Mouse (Mus musculus) Patski (cell line): ENCODE measurements around the gene Tmem119. TPM values are rescaled to one million over a fixed set of nuclear protein-coding genes. Genes with fewer than 3 reads are reported as not detected.

Experiments used
- ATAC-seq: fragments of 100-300 bp; one replicate; pipeline ENCODE4 v1.8.0; 2021
- CTCF ChIA-PET: fragments of 350-600 bp; sonication (Branson Sonifier 250); formaldehyde crosslinking; loops from one replicate; lab custom pipeline; 2022; ENCODE audit warnings: inconsistent platforms; lab: Charles Lee
- POLR2A ChIA-PET: fragments of 350-600 bp; sonication (Branson Sonifier 250); formaldehyde crosslinking; loops from one replicate; lab custom pipeline; 2022; ENCODE audit warnings: antibody characterized with exemption, inconsistent platforms; lab: Charles Lee
- DNase-seq: peaks from one replicate; pipeline ENCODE4 v3.0.0-alpha.2; 2011; ENCODE audit warnings: low read depth, low spot score
- H3K27me3 ChIP-seq: fragments of 371-371 bp; one replicate; pipeline ENCODE4 v1.5.1; 2021
- CTCF ChIP-seq: fragments of 100-300 bp; IDR thresholded peaks from one replicate; pipeline ENCODE4 v1.5.1; 2021
- in situ Hi-C: fragments of 300-500 bp; cut with MboI; formaldehyde crosslinking; loops from 3 replicates; pipeline ENCODE4 v1.11.1; 2018; ENCODE audit warnings: low pct_unique_long_range_greater_than_20kb, mixed read lengths
- polyA plus RNA-seq: library from polyadenylated mRNA; unstranded; gene quantifications from one replicate; pipeline ENCODE4 v1.2.3, GENCODE M21; 2021

Gene Tmem119
- polyA plus RNA-seq, 1 experiment from 2014 or later = not detected

- ATAC-seq (no peak), DNase-seq (no peak)
- in situ Hi-C loops = no loop called here
- CTCF ChIA-PET = no interaction called here
- H3K27me3 ChIP-seq = no peaks in the 10 kb centered on the region
- POLR2A ChIA-PET = no interaction called here
- TF ChIP-seq CTCF = no peak
These were observed 36.6 kb upstream of the Tmem119 start for GRCm38 (mm10) chr5:113836961-113837360.

GRCm38 (mm10) chr5:113833316-113833947, 33.1 kb upstream of the Tmem119 start:
- TF ChIP-seq CTCF = no peak
- DNase-seq = no peak
- no peak for ATAC-seq
- POLR2A ChIA-PET = interaction anchor here (0.6 to 0.7 kb wide), 3 partner anchors 60 to 1760 kb away, joined by 3 to 4 read pairs (median 3); no protein-coding TSS in a partner anchor
- H3K27me3 ChIP-seq = no peaks in the 10 kb centered on the region
- in situ Hi-C loops = no loop called here
- CTCF ChIA-PET = interaction anchor here (1.3 kb wide), 1 partner anchor 20 kb away, joined by 3 read pairs; no protein-coding TSS in a partner anchor

GRCm38 (mm10) chr5:113832490-113832901, 32.2 kb upstream of the Tmem119 start, which contains the start of gene Selplg:
Gene Selplg (minus strand): TSS chr5:113832644.
- H3K27me3 ChIP-seq = no peaks in the 10 kb centered on the region
- ChIA-PET CTCF (no interaction called here), POLR2A (no interaction called here)
- no peak for ATAC-seq
- TF ChIP-seq CTCF = no peak
- in situ Hi-C loops = no loop called here
- no peak for DNase-seq

- CTCF ChIA-PET = no interaction called here
- ATAC-seq = no peak
These were observed 31.4 kb upstream of the Tmem119 start for GRCm38 (mm10) chr5:113831741-113832140.

GRCm38 (mm10) chr5:113830796-113831195, 30.5 kb upstream of the Tmem119 start:
- H3K27me3 ChIP-seq = no peaks in the 10 kb centered on the region
- DNase-seq (no peak), ATAC-seq (no peak)
- no peak for TF ChIP-seq CTCF
- POLR2A ChIA-PET = no interaction called here
- CTCF ChIA-PET = interaction anchor here (1.7 kb wide), 1 partner anchor 58 kb away, joined by 5 read pairs; the partner anchor contains the start of gene Iscu
- in situ Hi-C loops = no loop called here

More at GRCm38 (mm10) chr5:113831741-113832140, 31.4 kb upstream of the Tmem119 start:
- H3K27me3 ChIP-seq = no peaks in the 10 kb centered on the region
- no peak for DNase-seq
- POLR2A ChIA-PET = no interaction called here
- no peak for TF ChIP-seq CTCF
- in situ Hi-C loops = no loop called here

- ChIA-PET CTCF (interaction anchor here (1.7 kb wide), 1 partner anchor 57 kb away, joined by 5 read pairs; the partner anchor contains the start of gene Iscu), POLR2A (no interaction called here)
- ATAC-seq (no peak), DNase-seq (no peak)
- H3K27me3 ChIP-seq = no peaks in the 10 kb centered on the region
- no peak for TF ChIP-seq CTCF
- in situ Hi-C loops = no loop called here
These were observed 30.0 kb upstream of the Tmem119 start for GRCm38 (mm10) chr5:113830292-113830643.

GRCm38 (mm10) chr5:113829566-113830291, 29.4 kb upstream of the Tmem119 start:
- no peaks in the 10 kb centered on the region for H3K27me3 ChIP-seq
- no peak for TF ChIP-seq CTCF
- ChIA-PET CTCF (interaction anchor here (1.7 kb wide), 1 partner anchor 57 kb away, joined by 5 read pairs; the partner anchor contains the start of gene Iscu), POLR2A (no interaction called here)
- DNase-seq = no peak
- ATAC-seq = no peak
- in situ Hi-C loops = no loop called here

GRCm38 (mm10) chr5:113828481-113828880, 28.2 kb upstream of the Tmem119 start:
- ChIA-PET CTCF (interaction anchor here (0.5 to 1.8 kb wide), 3 partner anchors 26 to 316 kb away, joined by 4 to 6 read pairs (median 4); no protein-coding TSS in a partner anchor), POLR2A (interaction anchor here (0.7 to 1.2 kb wide), 2 partner anchors 12 to 82 kb away, joined by 3 to 4 read pairs; no protein-coding TSS in a partner anchor)
- no peak for TF ChIP-seq CTCF
- DNase-seq (no peak), ATAC-seq (no peak)
- in situ Hi-C loops = no loop called here
- H3K27me3 ChIP-seq = no peaks in the 10 kb centered on the region

GRCm38 (mm10) chr5:113827991-113828411, 27.7 kb upstream of the Tmem119 start:
- in situ Hi-C loops = no loop called here
- DNase-seq (no peak), ATAC-seq (no peak)
- CTCF ChIA-PET = interaction anchor here (0.5 to 1.8 kb wide), 3 partner anchors 26 to 317 kb away, joined by 4 to 6 read pairs (median 4); no protein-coding TSS in a partner anchor
- POLR2A ChIA-PET = interaction anchor here (0.5 to 1.2 kb wide), 2 partner anchors 12 to 98 kb away, joined by 3 read pairs; no protein-coding TSS in a partner anchor
- TF ChIP-seq CTCF = no peak
- H3K27me3 ChIP-seq = no peaks in the 10 kb centered on the region

- in situ Hi-C loops = no loop called here
- CTCF ChIA-PET = interaction anchor here (1.4 to 1.8 kb wide), 2 partner anchors 13 to 128 kb away, joined by 4 to 6 read pairs; no protein-coding TSS in a partner anchor
- ATAC-seq = no peak
These were observed 26.3 kb upstream of the Tmem119 start for GRCm38 (mm10) chr5:113826619-113827018.

More at GRCm38 (mm10) chr5:113826619-113827018, 26.3 kb upstream of the Tmem119 start:
- POLR2A ChIA-PET = no interaction called here
- DNase-seq = peak; percentile 22
- no peaks in the 10 kb centered on the region for H3K27me3 ChIP-seq
- no peak for TF ChIP-seq CTCF
